Mouse (Mus musculus): ENCODE data around the gene Dhx29. TPM values are rescaled to one million over a fixed set of nuclear protein-coding genes. Genes with fewer than 3 reads are reported as not detected.
"Not testable (repeated sequence)": the region's sequence is repeated elsewhere in the genome, so short reads cannot be mapped to it uniquely, and the experiment has no call there.

The Dhx29 gene
- polyA plus RNA-seq, 1 experiment from 2014 or later = 40.9 TPM

DNA sequence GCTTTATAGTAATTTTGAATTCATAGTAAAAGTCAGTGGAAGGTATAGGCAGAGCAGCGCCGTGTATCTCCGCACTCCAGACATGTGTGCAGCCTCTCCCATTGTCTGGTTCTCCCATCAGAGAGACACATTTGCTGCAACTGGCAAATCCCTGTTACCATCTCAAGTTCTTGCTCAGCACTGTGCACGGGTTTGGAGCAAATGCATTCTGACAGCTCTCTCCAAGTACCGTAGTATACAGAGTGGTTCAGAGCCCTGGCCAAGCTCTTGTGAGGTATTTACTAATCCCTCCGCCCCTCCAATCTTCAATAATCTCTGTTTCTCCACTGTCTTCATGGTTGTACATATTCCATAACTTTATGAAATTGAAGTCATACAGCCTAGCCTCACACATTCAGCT lies 85.4 kb downstream of the Dhx29 start:
- Histone ChIP-seq H3K4me3 (no peak overlapping the region), H3K4me2 (replicated peaks) (no peak overlapping the region)
- no peak for ATAC-seq (ENCODE audit: insufficient number of reproducible peaks, insufficient read depth, low FRiP score, low TSS enrichment)

DNA sequence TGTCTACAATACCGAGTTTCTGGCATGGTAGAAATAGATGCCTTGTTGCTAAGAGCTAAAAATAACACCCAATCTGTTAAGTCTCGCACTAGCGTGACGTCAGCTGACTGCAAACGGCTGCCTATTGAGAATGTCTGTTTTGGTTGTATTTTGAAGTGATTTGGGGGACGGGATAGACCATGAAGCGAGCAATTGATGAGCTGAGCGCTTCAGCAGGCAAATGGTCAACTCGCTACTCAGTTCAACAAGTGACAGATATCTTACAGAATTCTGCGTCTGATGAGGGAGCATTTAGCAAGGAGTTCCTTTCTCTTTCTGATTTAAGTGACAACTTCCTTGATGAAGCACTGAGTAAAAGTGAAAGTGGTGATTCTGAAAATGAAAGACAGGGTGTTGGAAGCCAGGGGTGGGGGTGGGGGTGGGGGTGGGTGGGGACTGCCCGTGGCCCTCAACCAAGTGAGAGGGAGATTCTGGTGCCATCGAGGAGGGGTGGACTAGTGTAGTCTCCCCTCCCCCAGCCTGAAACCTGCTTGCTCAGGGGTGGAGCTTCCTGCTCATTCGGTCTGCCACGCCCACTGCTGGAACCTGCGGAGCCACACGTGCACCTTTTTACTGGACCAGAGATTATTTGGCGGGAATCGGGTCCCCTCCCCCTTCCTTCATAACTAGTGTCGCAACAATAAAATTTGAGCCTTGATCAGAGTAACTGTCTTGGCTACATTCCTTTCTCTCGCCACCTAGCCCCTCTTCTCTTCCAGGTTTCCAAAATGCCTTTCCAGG lies 86.1 kb downstream of the Dhx29 start:
- H3K9ac ChIP-seq; H3K27ac ChIP-seq; H3K27me3 ChIP-seq; H3K36me3 ChIP-seq; H3K4me3 ChIP-seq; H3K9me3 ChIP-seq; H3K4me1 ChIP-seq; ATAC-seq (ENCODE audit: insufficient number of reproducible peaks, insufficient read depth, low FRiP score, low TSS enrichment): not testable (repeated sequence)
- 0 out of 2 replicates have a peak overlapping the region, but pooled peaks have one; percentile 21 for H3K4me2 ChIP-seq (replicated peaks)
- WGBS = 58% methylated on average over 20 of the region's 20 CpGs

More for the DNA sequence above, 85.4 kb downstream of the Dhx29 start:
- Histone ChIP-seq H3K4me1 (no peaks in the 10 kb centered on the region), H3K27me3 (no peaks in the 10 kb centered on the region), H3K36me3 (no peaks in the 10 kb centered on the region), H3K9ac (no peak overlapping the region), H3K9me3 (no peaks in the 10 kb centered on the region), H3K27ac (no peak overlapping the region)
- 79% methylated on average over 6 of the region's 6 CpGs for WGBS

Other genes starting within 250 kb of the Dhx29 start
- gene Plpp1, start 126.7 kb upstream of the Dhx29 start, polyA plus RNA-seq (2016; fragmentation: Nextera tagmentation; extraction: Ambion mirVana) = 34.4 and 38.2 TPM in 2 replicates
- gene Mtrex, start 56 bp upstream of the Dhx29 start, polyA plus RNA-seq (2016; fragmentation: Nextera tagmentation; extraction: Ambion mirVana) = 92.6 and 93.6 TPM in 2 replicates
- 0.53 and 0.79 TPM in 2 replicates for gene Ccno, start 60.3 kb downstream of the Dhx29 start, polyA plus RNA-seq (2016; fragmentation: Nextera tagmentation; extraction: Ambion mirVana)
- gene Mcidas, start 66.4 kb downstream of the Dhx29 start, polyA plus RNA-seq (2016; fragmentation: Nextera tagmentation; extraction: Ambion mirVana) = 0.24 and 0.26 TPM in 2 replicates
- gene Cdc20b, start 107.7 kb downstream of the Dhx29 start, polyA plus RNA-seq (2016; fragmentation: Nextera tagmentation; extraction: Ambion mirVana) = not detected in 2 replicates
- gene Gpx8, start 119.0 kb downstream of the Dhx29 start, polyA plus RNA-seq (2016; fragmentation: Nextera tagmentation; extraction: Ambion mirVana) = 152 and 164 TPM in 2 replicates
- gene Gzma, start 173.5 kb downstream of the Dhx29 start, polyA plus RNA-seq (2016; fragmentation: Nextera tagmentation; extraction: Ambion mirVana) = not detected in 2 replicates

Measured in embryonic facial prominence, embryonic 12.5 days (tissue).